Mouse (Mus musculus) CH12.LX (cell line): ENCODE results near the gene Kcng3. TPM values are rescaled to one million over a fixed set of nuclear protein-coding genes. Genes with fewer than 3 reads are reported as not detected.
A peak's percentile ranks its signal among the peaks of the same experiment; 100 is the strongest.

Experiments used
- DNase-seq: peaks from one replicate; pipeline ENCODE4 v3.0.0-alpha.2; 2013; ENCODE audit errors: extremely low read depth
- H3K27ac ChIP-seq: 2 replicates; pipeline ENCODE4 v1.5.1; 2012; ENCODE audit warnings: low read depth, mild to moderate bottlenecking, control low read depth, moderate library complexity; ENCODE audit not compliant: insufficient read depth
- H3K27me3 ChIP-seq: replicated peaks from 2 replicates; pipeline ENCODE3; 2012; ENCODE audit warnings: inconsistent platforms
- H3K36me3 ChIP-seq, 2 experiments: replicated peaks in 1 of 2; 2 replicates each; pipeline versions ENCODE3 to v1.6.1; 2012; ENCODE audit warnings: inconsistent platforms in 1 of 2, low read length in 1 of 2, mild to moderate bottlenecking in 1 of 2, mixed read lengths in 1 of 2, moderate library complexity in 1 of 2; ENCODE audit not compliant: control insufficient read depth in 1 of 2, insufficient read depth in 1 of 2
- H3K4me1 ChIP-seq, 2 experiments: 2 replicates each; pipeline ENCODE4 v1.6.1; 2012; ENCODE audit warnings: inconsistent platforms in 1 of 2, moderate library complexity in 1 of 2; ENCODE audit not compliant: insufficient read depth in 2 of 2, control insufficient read depth in 1 of 2
- H3K4me2 ChIP-seq: 2 replicates; pipeline ENCODE4 v1.6.1; 2012; ENCODE audit warnings: low read depth, mild to moderate bottlenecking, control low read depth; ENCODE audit not compliant: poor library complexity, insufficient read depth, severe bottlenecking
- H3K4me3 ChIP-seq, 3 experiments: fragments of 150-350 bp in 1 of 3; sonication (generic) in 1 of 3; replicated peaks in 1 of 3; 2 replicates each; pipeline versions ENCODE3 to v1.5.1; 2011 to 2012; ENCODE audit warnings: low read depth in 2 of 3, low read length in 2 of 3, mild to moderate bottlenecking in 2 of 3, moderate library complexity in 2 of 3, control low read depth in 1 of 3, improper control_type of control experiment in 1 of 3, inconsistent platforms in 1 of 3, mixed read lengths in 1 of 3; ENCODE audit not compliant: poor library complexity in 1 of 3
- H3K79me2 ChIP-seq: replicated peaks from 2 replicates; pipeline ENCODE4 v1.6.1; 2012; ENCODE audit warnings: mild to moderate bottlenecking, moderate library complexity; ENCODE audit not compliant: control insufficient read depth, poor library complexity, insufficient read depth, severe bottlenecking; ENCODE audit errors: extremely low read depth
- H3K9ac ChIP-seq: 2 replicates; pipeline ENCODE4 v1.6.1; 2012; ENCODE audit warnings: low read depth, mild to moderate bottlenecking, control low read depth, moderate library complexity; ENCODE audit not compliant: insufficient read depth
- H3K9me3 ChIP-seq: replicated peaks from 2 replicates; pipeline ENCODE3; 2012; ENCODE audit warnings: low read length, inconsistent platforms, mixed read lengths
- BHLHE40 ChIP-seq: IDR thresholded peaks from 2 replicates; pipeline ENCODE4 v1.6.1; 2011; ENCODE audit warnings: mild to moderate bottlenecking, low read depth, low read length, improper control_type of control experiment
- CHD1 ChIP-seq: IDR thresholded peaks from 2 replicates; pipeline ENCODE4 v1.6.1; 2012; ENCODE audit warnings: low read depth, low read length, improper control_type of control experiment, inconsistent platforms
- CHD2 ChIP-seq: IDR thresholded peaks from 2 replicates; pipeline ENCODE4 v1.6.1; 2011; ENCODE audit warnings: low read length, improper control_type of control experiment
- CTCF ChIP-seq, 2 experiments: IDR thresholded peaks in 1 of 2; conservative IDR thresholded peaks in 1 of 2; 2 replicates each; pipeline ENCODE4 v1.5.1; 2011 to 2012; ENCODE audit warnings: low read depth in 2 of 2, low read length in 2 of 2, improper control_type of control experiment in 1 of 2, inconsistent platforms in 1 of 2, mild to moderate bottlenecking in 1 of 2, moderate library complexity in 1 of 2
- E2F4 ChIP-seq: IDR thresholded peaks from 2 replicates; pipeline ENCODE4 v1.6.1; 2011; ENCODE audit warnings: low read depth, low read length, improper control_type of control experiment; ENCODE audit not compliant: insufficient replicate concordance
- ETS1 ChIP-seq: conservative IDR thresholded peaks from 2 replicates; pipeline ENCODE4 v1.6.1; 2012; ENCODE audit warnings: low read depth, mild to moderate bottlenecking, inconsistent platforms, low read length, improper control_type of control experiment, moderate library complexity
- HCFC1 ChIP-seq: IDR thresholded peaks from 2 replicates; pipeline ENCODE4 v1.6.1; 2012; ENCODE audit warnings: low read depth, mild to moderate bottlenecking, inconsistent platforms, low read length, improper control_type of control experiment
- KAT2A ChIP-seq: IDR thresholded peaks from 2 replicates; pipeline ENCODE4 v1.6.1; 2012; ENCODE audit warnings: low read length, improper control_type of control experiment, inconsistent platforms; ENCODE audit not compliant: insufficient replicate concordance
- MAFK ChIP-seq: IDR thresholded peaks from 2 replicates; pipeline ENCODE4 v1.6.1; 2011; ENCODE audit warnings: low read length, improper control_type of control experiment; ENCODE audit not compliant: insufficient replicate concordance
- MAX ChIP-seq: IDR thresholded peaks from 2 replicates; pipeline ENCODE4 v1.6.1; 2011; ENCODE audit warnings: low read length, improper control_type of control experiment
- MAZ ChIP-seq: IDR thresholded peaks from 2 replicates; pipeline ENCODE4 v1.6.1; 2012; ENCODE audit warnings: low read depth, mild to moderate bottlenecking, inconsistent platforms, low read length, improper control_type of control experiment, moderate library complexity
- MEF2A ChIP-seq: IDR thresholded peaks from 2 replicates; pipeline ENCODE4 v1.6.1; 2014; ENCODE audit warnings: low read depth, mild to moderate bottlenecking, inconsistent platforms, low read length, improper control_type of control experiment, borderline replicate concordance
- MXI1 ChIP-seq: IDR thresholded peaks from 2 replicates; pipeline ENCODE4 v1.6.1; 2011; ENCODE audit warnings: mild to moderate bottlenecking, low read depth, low read length, improper control_type of control experiment
- MYC ChIP-seq: IDR thresholded peaks from 2 replicates; pipeline ENCODE4 v1.6.1; 2011; ENCODE audit warnings: low read depth, mild to moderate bottlenecking, improper control_type of control experiment, low read length
- NRF1 ChIP-seq: IDR thresholded peaks from 2 replicates; pipeline ENCODE4 v1.6.1; 2014; ENCODE audit warnings: low read depth, mild to moderate bottlenecking, inconsistent platforms, low read length, improper control_type of control experiment, moderate library complexity
- POLR2A ChIP-seq: IDR thresholded peaks from 2 replicates; pipeline ENCODE4 v1.6.1; 2011; ENCODE audit warnings: low read depth, mild to moderate bottlenecking, improper control_type of control experiment, low read length
- POLR2AphosphoS2 ChIP-seq: IDR thresholded peaks from 2 replicates; pipeline ENCODE4 v1.6.1; 2011; ENCODE audit warnings: low read depth, low read length, improper control_type of control experiment
- RAD21 ChIP-seq: IDR thresholded peaks from 2 replicates; pipeline ENCODE4 v1.6.1; 2011; ENCODE audit warnings: low read depth, mild to moderate bottlenecking, low read length, improper control_type of control experiment, moderate library complexity
- SMC3 ChIP-seq: IDR thresholded peaks from 2 replicates; pipeline ENCODE4 v1.6.1; 2011; ENCODE audit warnings: low read depth, low read length, improper control_type of control experiment
- TBP ChIP-seq: conservative IDR thresholded peaks from 2 replicates; pipeline ENCODE4 v1.6.1; 2011; ENCODE audit warnings: low read depth, low read length, improper control_type of control experiment
- USF1 ChIP-seq: IDR thresholded peaks from 2 replicates; pipeline ENCODE4 v1.6.1; 2014; ENCODE audit warnings: low read depth, mild to moderate bottlenecking, inconsistent platforms, low read length, improper control_type of control experiment
- USF2 ChIP-seq: conservative IDR thresholded peaks from 2 replicates; pipeline ENCODE4 v1.6.1; 2011; ENCODE audit warnings: low read depth, low read length, improper control_type of control experiment
- ZNF384 ChIP-seq: IDR thresholded peaks from 2 replicates; pipeline ENCODE4 v1.6.1; 2012; ENCODE audit warnings: low read depth, low read length, improper control_type of control experiment, inconsistent platforms
- dilution Hi-C: fragments of 300-500 bp; cut with MboI; formaldehyde crosslinking; loops from 2 replicates; pipeline ENCODE4 v1.14.3; 2020; ENCODE audit warnings: low sequenced_read_pairs; ENCODE audit not compliant: extremely low pct_unique_long_range_greater_than_20kb, extremely low pct_ligation_motif_present
- in situ Hi-C: fragments of 300-500 bp; cut with MboI; formaldehyde crosslinking; loops from 3 replicates; pipeline ENCODE4 v1.14.3; 2019; ENCODE audit warnings: low sequenced_read_pairs, low pct_ligation_motif_present, low pct_unique_long_range_greater_than_20kb, mixed read lengths
- polyA plus RNA-seq: library from polyadenylated mRNA; unstranded; fragments of >175 nt; gene quantifications from 2 replicates; pipeline ENCODE4 v1.2.1, GENCODE M21; 2012; ENCODE audit warnings: low read depth; ENCODE audit not compliant: insufficient read length
- total RNA-seq, 2 experiments: library from RNA; depleted of rRNA; stranded (reverse); fragments of 300-350 nt in 1 of 2; fragments of >200 nt in 1 of 2; gene quantifications; 2 replicates each; pipeline ENCODE4 v1.2.3; 2012 to 2014

The Kcng3 gene
- total and polyA plus RNA-seq, 3 experiments: not detected

DNA sequence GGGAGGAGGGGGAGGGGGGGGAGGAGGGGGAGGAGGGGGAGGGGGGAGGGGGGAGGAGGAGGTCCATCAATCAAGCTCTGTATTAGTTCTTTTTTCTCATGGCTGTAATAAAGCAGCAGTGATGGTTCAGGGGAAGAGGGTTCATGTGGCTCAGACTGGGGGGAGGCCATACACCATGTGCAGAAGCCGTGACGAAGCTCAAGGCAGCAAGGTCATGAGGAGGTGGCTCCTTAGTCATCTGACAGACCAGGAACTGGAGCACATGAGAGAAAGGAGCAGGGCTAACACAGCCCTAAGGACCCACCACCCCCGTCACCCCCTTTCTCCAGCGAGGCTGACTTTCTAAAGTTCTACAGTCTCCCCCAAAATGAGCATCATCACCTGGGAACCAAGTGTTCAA is 22.2 kb downstream of the Kcng3 start:
- H3K9ac ChIP-seq: no peak overlapping the region
- DNase-seq: peak; percentile 12
- H3K4me1 ChIP-seq: peaks cover 2 to 18% of the 10 kb centered on the region in 2 experiments; a peak in 3 of 4 replicates
- no peak for TF ChIP-seq SMC3
- no peak for TF ChIP-seq NRF1
- TF ChIP-seq MAX: no peak
- TF ChIP-seq RAD21: no peak
- TF ChIP-seq TBP: no peak
- no peak for TF ChIP-seq CHD2
- no peak for TF ChIP-seq MEF2A
- TF ChIP-seq USF1: no peak
- TF ChIP-seq KAT2A: no peak
- no peak for TF ChIP-seq USF2
- no peak for TF ChIP-seq CHD1
- no peak for TF ChIP-seq MAFK
- no peak for TF ChIP-seq POLR2AphosphoS2
- no peaks in the 10 kb centered on the region for H3K79me2 ChIP-seq
- no peak overlapping the region for H3K4me3 ChIP-seq
- H3K4me2 ChIP-seq: no peak overlapping the region
- in situ Hi-C loops: loop anchor here (25.0 kb wide), 1 partner anchor 572 kb away; no protein-coding TSS in a partner anchor
- H3K27ac ChIP-seq: no peak overlapping the region
- dilution Hi-C loops: no loop called here
- no peaks in the 10 kb centered on the region for H3K27me3 ChIP-seq
- no peaks in the 10 kb centered on the region for H3K36me3 ChIP-seq
- peaks cover 4% of the 10 kb centered on the region for H3K9me3 ChIP-seq

DNA sequence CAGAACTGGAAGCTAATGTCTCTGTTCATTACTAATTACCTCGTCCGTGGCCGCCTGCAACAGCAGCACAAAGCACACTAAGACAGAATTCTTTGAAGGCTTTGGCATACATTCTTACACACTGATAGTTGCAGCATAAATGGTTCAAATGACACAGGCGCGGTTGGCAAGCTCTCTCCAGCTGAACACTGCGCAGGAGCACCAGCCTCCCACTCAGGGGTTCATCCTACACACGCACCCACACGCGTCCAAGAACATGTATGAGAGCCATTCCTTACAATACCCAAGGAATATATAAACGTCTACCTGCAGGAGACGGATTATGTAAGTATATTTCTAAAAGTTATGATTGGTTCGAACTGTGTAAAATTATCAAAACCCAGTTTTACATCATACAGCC is 30.7 kb downstream of the Kcng3 start:
- H3K27ac ChIP-seq: no peak overlapping the region
- in situ Hi-C loops: loop anchor here (25.0 kb wide), 1 partner anchor 564 kb away; no protein-coding TSS in a partner anchor
- TF ChIP-seq USF1: no peak
- TF ChIP-seq CHD2: no peak
- no peak for TF ChIP-seq MAZ
- TF ChIP-seq E2F4: no peak
- no peak for TF ChIP-seq MXI1
- no peak for TF ChIP-seq BHLHE40
- TF ChIP-seq MYC: no peak
- TF ChIP-seq POLR2A: no peak
- no peak for TF ChIP-seq SMC3
- TF ChIP-seq ZNF384: no peak
- TF ChIP-seq CTCF (conservative IDR thresholded peaks at IDR 0.05 in 1 of 2, IDR thresholded peaks at IDR 0.05 in 1 of 2; ENCODE audit: low read depth in 2 of 2, low read length in 2 of 2): no peak
- TF ChIP-seq ETS1: no peak
- TF ChIP-seq HCFC1: no peak
- no peak overlapping the region for H3K4me3 ChIP-seq
- H3K27me3 ChIP-seq: no peaks in the 10 kb centered on the region
- H3K36me3 ChIP-seq: no peaks in the 10 kb centered on the region
- no peak for DNase-seq
- H3K9me3 ChIP-seq: no peaks in the 10 kb centered on the region
- no peaks in the 10 kb centered on the region for H3K79me2 ChIP-seq
- dilution Hi-C loops: no loop called here
- no peaks in the 10 kb centered on the region for H3K4me1 ChIP-seq
- no peak overlapping the region for H3K4me2 ChIP-seq
- no peak overlapping the region for H3K9ac ChIP-seq
